Mouse (Mus musculus) stomach, postnatal 0 days (tissue): ENCODE measurements around the gene Hs3st3a1. TPM values are rescaled to one million over a fixed set of nuclear protein-coding genes. Genes with fewer than 3 reads are reported as not detected.

ENCODE experiments used
- ATAC-seq: fragments of 200-750 bp; cut with Nextera tagmentation; 2 replicates; pipeline ENCODE4 v1.8.0; 2017; ENCODE audit not compliant: low FRiP score, low TSS enrichment
- DNase-seq: peaks from one replicate; pipeline ENCODE4 v3.0.0-alpha.2; 2016; ENCODE audit warnings: low spot score
- H3K27ac ChIP-seq: fragments of 300-500 bp; sonication (generic); replicated peaks from 2 replicates; pipeline ENCODE4 v1.5.1; 2014; ENCODE audit warnings: mild to moderate bottlenecking, control low read depth
- H3K27me3 ChIP-seq: fragments of 300-500 bp; sonication (generic); 2 replicates; pipeline ENCODE4 v1.6.1; 2014; ENCODE audit warnings: low read length; ENCODE audit not compliant: control insufficient read depth, insufficient read depth
- H3K36me3 ChIP-seq: fragments of 300-500 bp; sonication (generic); 2 replicates; pipeline ENCODE4 v1.6.1; 2014; ENCODE audit warnings: low read length, mixed read lengths; ENCODE audit not compliant: control insufficient read depth, insufficient read depth
- H3K4me1 ChIP-seq: fragments of 300-500 bp; sonication (generic); replicated peaks from 2 replicates; pipeline ENCODE4 v1.6.1; 2014; ENCODE audit warnings: antibody characterized with exemption; ENCODE audit not compliant: control insufficient read depth, insufficient read depth
- H3K4me2 ChIP-seq: fragments of 300-500 bp; sonication (generic); replicated peaks from 2 replicates; pipeline ENCODE4 v1.6.1; 2014; ENCODE audit warnings: low read depth, mild to moderate bottlenecking, control low read depth, moderate library complexity
- H3K4me3 ChIP-seq: fragments of 300-500 bp; sonication (generic); 2 replicates; pipeline ENCODE4 v1.5.1; 2014; ENCODE audit warnings: low read depth, low read length, control low read depth
- H3K9ac ChIP-seq: fragments of 300-500 bp; sonication (generic); 2 replicates; pipeline ENCODE4 v1.6.1; 2014; ENCODE audit warnings: mild to moderate bottlenecking, low read length, control low read depth, mixed read lengths
- H3K9me3 ChIP-seq: fragments of 300-500 bp; sonication (generic); 2 replicates; pipeline ENCODE4 v1.6.1; 2016; ENCODE audit warnings: low read length; ENCODE audit not compliant: control insufficient read depth
- CTCF ChIP-seq: IDR thresholded peaks from 2 replicates; pipeline ENCODE4 v1.5.1; 2016; ENCODE audit warnings: antibody characterized with exemption, low read depth, mild to moderate bottlenecking, moderate library complexity
- EP300 ChIP-seq: optimal IDR thresholded peaks from 2 replicates; pipeline ENCODE3; 2016; ENCODE audit warnings: antibody characterized with exemption
- WGBS: fragments of 180-500 bp; shearing (Covaris S2); extraction: QIAGEN DNeasy Blood & Tissue Kit; methylation state at CpG from one replicate; pipeline ENCODE4 v1.1.7; 2014; 5-methylcytosine and 5-hydroxymethylcytosine counted together
- polyA plus RNA-seq: library from polyadenylated mRNA; unstranded; fragments of >200 nt; fragmentation: Nextera tagmentation; extraction: Ambion mirVana; gene quantifications from 2 replicates; pipeline ENCODE4 v1.2.1, GENCODE M21; 2015

Hs3st3a1 gene
- polyA plus RNA-seq, 1 experiment from 2014 or later = 0.30 TPM

- H3K4me2 ChIP-seq = no peak overlapping the region
- H3K27me3 ChIP-seq = no peaks in the 10 kb centered on the region
- WGBS = 87% methylated on average over 2 of the region's 2 CpGs
- H3K4me3 ChIP-seq = no peak overlapping the region
- H3K36me3 ChIP-seq = no peaks in the 10 kb centered on the region
- H3K4me1 ChIP-seq = no peaks in the 10 kb centered on the region
- DNase-seq (peak; percentile 23), ATAC-seq (peak; percentile 74; the same call in 1 of the 2 replicates)
- TF ChIP-seq CTCF (no peak), EP300 (no peak)
- H3K9ac ChIP-seq = no peak overlapping the region
- no peak overlapping the region for H3K27ac ChIP-seq
- H3K9me3 ChIP-seq = no peaks in the 10 kb centered on the region
Measured at GRCm38 (mm10) chr11:64558282-64558681, 123.2 kb downstream of the Hs3st3a1 start.

- Histone ChIP-seq H3K27ac (no peak overlapping the region), H3K27me3 (no peaks in the 10 kb centered on the region), H3K4me2 (no peak overlapping the region), H3K4me3 (no peak overlapping the region), H3K4me1 (no peaks in the 10 kb centered on the region), H3K36me3 (no peaks in the 10 kb centered on the region), H3K9me3 (no peaks in the 10 kb centered on the region), H3K9ac (no peak overlapping the region)
- WGBS = 44% methylated on average over 1 of the region's 1 CpGs
- ATAC-seq (no peak), DNase-seq (no peak)
- TF ChIP-seq EP300 = no peak
- no peak for TF ChIP-seq CTCF
Measured at GRCm38 (mm10) chr11:64559388-64559787, 124.3 kb downstream of the Hs3st3a1 start.

- TF ChIP-seq CTCF (no peak), EP300 (no peak)
- Histone ChIP-seq H3K9ac (no peak overlapping the region), H3K27ac (no peak overlapping the region), H3K4me2 (no peak overlapping the region), H3K4me3 (no peak overlapping the region), H3K4me1 (no peaks in the 10 kb centered on the region), H3K27me3 (no peaks in the 10 kb centered on the region), H3K9me3 (no peaks in the 10 kb centered on the region), H3K36me3 (no peaks in the 10 kb centered on the region)
- DNase-seq = no peak
- no peak for ATAC-seq
- WGBS = 76% methylated on average over 2 of the region's 2 CpGs
Measured at GRCm38 (mm10) chr11:64560471-64560870, 125.3 kb downstream of the Hs3st3a1 start.

- Histone ChIP-seq H3K4me1 (no peaks in the 10 kb centered on the region), H3K27ac (no peak overlapping the region), H3K9ac (no peak overlapping the region), H3K4me3 (no peak overlapping the region), H3K9me3 (no peaks in the 10 kb centered on the region), H3K36me3 (no peaks in the 10 kb centered on the region), H3K4me2 (no peak overlapping the region), H3K27me3 (no peaks in the 10 kb centered on the region)
- TF ChIP-seq EP300 = no peak
- no peak for TF ChIP-seq CTCF
- no peak for DNase-seq
- 50% methylated on average over 4 of the region's 4 CpGs for WGBS
- ATAC-seq = no peak
Measured at GRCm38 (mm10) chr11:64562771-64563170, 127.6 kb downstream of the Hs3st3a1 start.

Other genes starting within 250 kb of the Hs3st3a1 start
- gene F930015N05Rik, start 1.3 kb downstream of the Hs3st3a1 start, polyA plus RNA-seq = 0.27 and 0.41 TPM in 2 replicates